Mouse (Mus musculus) CD8-positive naive resting alpha-beta T cell, adult 2 months (primary cell): ENCODE data around the gene Fxn.
A peak's percentile ranks its signal among the peaks of the same experiment; 100 is the strongest.
"Not testable (repeated sequence)": the region's sequence is repeated elsewhere in the genome, so short reads cannot be mapped to it uniquely, and the experiment has no call there.

ENCODE experiments used
- DNase-seq, 2 experiments: peaks; one replicate each; pipeline ENCODE4 v3.0.0; 2022; ENCODE audit warnings: low read depth in 2 of 2, low spot score in 2 of 2

Fxn gene

GRCm38 (mm10) chr19:24241799-24242546 lies 38.4 kb downstream of the Fxn start:
- no peak for DNase-seq

- DNase-seq = no peak
Observed at GRCm38 (mm10) chr19:24241271-24241670, 39.1 kb downstream of the Fxn start.

GRCm38 (mm10) chr19:24238011-24238410 lies 42.4 kb downstream of the Fxn start:
- DNase-seq = no peak

GRCm38 (mm10) chr19:24232356-24232755 lies 48.0 kb downstream of the Fxn start:
- not testable (repeated sequence) for DNase-seq

- no peak for DNase-seq
Observed at GRCm38 (mm10) chr19:24225305-24225696, 55.1 kb downstream of the Fxn start.

- peak in 1 of 2 experiments; percentile 2 for DNase-seq
Observed at GRCm38 (mm10) chr19:24224500-24225304, 55.7 kb downstream of the Fxn start, which contains the start of gene Tjp2. Gene Tjp2, minus strand, starts transcription at chr19:24225030.

- DNase-seq = no peak
Observed at GRCm38 (mm10) chr19:24223851-24224251, 56.6 kb downstream of the Fxn start.

GRCm38 (mm10) chr19:24221455-24221854 lies 59.0 kb downstream of the Fxn start:
- DNase-seq = no peak

GRCm38 (mm10) chr19:24220795-24221445 lies 59.5 kb downstream of the Fxn start:
- DNase-seq = no peak

- DNase-seq = no peak
Observed at GRCm38 (mm10) chr19:24219011-24219410, 61.4 kb downstream of the Fxn start.

- DNase-seq = no peak
Observed at GRCm38 (mm10) chr19:24218291-24218690, 62.1 kb downstream of the Fxn start.

- no peak for DNase-seq
Observed at GRCm38 (mm10) chr19:24217851-24218250, 62.6 kb downstream of the Fxn start.

GRCm38 (mm10) chr19:24216771-24217170 lies 63.6 kb downstream of the Fxn start:
- no peak for DNase-seq

GRCm38 (mm10) chr19:24214939-24215338 lies 65.5 kb downstream of the Fxn start:
- no peak for DNase-seq

- DNase-seq = no peak
Observed at GRCm38 (mm10) chr19:24213299-24213698, 67.1 kb downstream of the Fxn start.

- no peak for DNase-seq
Observed at GRCm38 (mm10) chr19:24212552-24213249, 67.7 kb downstream of the Fxn start.
